Mouse (Mus musculus): ENCODE results near the gene Hoxb6.

The Hoxb6 gene

DNA sequence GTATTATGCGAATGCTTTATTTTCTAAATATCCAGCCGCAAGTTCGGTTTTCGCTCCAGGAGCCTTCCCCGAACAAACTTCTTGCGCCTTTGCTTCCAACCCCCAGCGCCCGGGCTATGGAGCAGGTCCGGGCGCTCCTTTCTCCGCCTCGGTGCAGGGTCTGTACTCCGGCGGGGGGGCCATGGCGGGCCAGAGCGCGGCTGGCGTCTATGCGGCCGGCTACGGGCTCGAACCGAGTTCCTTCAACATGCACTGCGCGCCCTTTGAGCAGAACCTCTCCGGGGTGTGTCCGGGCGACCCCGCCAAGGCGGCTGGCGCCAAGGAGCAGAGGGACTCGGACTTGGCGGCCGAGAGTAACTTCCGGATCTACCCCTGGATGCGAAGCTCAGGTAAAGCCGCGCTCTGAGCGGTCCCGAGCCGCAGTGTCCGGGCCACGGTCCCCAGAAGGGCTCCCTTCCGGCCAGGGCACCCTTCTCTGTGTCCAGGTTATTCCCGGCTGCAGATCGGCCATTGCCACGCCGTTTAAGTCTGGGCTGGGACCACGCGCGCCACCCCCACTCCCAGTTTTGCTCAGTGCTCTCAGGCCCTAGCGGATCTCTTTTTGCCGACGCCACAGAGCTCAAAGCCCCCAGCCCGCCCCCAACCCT lies 5.4 kb upstream of the Hoxb6 start:
- DNase-seq: no peak

DNA sequence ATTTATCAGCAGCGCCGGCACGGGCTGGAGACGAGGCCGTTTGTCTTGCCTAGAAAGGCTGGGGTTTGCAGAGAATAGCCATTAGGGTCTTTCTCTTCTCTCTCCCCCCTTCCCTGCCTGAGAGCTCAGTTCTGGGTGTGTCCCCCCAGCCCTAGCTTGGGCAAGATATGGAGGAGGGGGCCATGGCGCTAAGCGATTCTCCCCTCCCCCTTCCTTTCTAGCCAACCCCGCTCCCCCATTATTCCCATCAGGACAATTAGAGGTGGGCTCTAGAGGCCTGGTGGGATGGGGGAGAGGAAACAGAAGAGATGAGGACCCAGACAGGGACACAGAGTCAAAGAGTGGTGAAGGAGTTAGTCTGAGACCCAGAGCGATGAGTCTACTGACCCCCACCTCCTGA lies 4.9 kb upstream of the Hoxb6 start:
- DNase-seq: no peak

DNA sequence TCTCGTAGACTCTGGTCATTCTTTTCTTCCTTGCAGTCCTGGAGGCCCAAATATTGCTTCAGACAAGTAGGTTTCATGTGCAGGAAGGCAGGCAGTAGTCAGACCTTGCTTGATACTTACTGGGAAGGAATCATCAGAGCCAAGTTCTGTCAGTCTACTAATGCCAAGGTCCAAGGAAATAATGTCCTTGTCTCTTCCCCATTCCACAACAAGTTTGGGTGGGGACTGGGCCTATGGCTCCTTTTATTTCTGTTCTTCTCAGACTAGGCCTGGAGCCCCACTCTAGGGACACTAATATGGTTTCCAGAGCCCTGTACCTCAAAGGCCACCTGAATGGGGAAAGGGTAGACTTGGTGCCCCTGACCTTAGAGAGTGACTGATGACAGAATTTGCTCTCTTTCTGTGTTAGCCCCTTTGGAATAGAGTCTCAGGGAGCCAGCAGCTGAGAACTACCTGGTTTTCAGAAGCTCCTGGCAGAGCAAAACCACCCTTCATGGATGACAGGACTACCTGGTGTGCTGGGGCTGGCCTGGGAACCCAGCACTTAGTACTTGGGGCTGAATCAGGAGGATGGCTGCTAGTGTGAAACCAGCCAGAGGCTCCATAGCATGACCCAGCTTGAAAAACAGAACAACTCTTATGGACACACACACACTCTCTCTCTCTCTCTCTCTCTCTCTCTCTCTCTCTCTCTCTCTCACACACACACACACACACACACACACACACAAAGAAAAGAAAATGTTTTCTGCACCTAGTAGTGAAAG lies 3.6 kb upstream of the Hoxb6 start:
- no peak for DNase-seq

DNA sequence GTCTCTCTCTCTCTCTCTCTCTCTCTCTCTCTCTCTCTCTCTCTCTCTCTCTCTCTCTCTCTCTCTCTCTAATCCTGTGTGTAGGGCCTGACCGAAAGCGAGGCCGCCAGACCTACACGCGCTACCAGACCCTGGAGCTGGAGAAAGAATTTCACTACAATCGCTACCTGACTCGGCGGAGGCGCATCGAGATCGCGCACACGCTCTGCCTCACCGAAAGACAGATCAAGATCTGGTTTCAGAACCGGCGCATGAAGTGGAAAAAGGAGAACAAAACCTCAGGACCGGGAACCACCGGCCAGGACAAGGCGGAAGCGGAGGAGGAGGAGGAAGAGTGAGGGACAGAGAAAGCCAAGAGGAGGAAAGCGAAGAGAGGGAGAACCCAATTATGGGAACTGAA lies 3.0 kb upstream of the Hoxb6 start:
- DNase-seq: no peak

DNA sequence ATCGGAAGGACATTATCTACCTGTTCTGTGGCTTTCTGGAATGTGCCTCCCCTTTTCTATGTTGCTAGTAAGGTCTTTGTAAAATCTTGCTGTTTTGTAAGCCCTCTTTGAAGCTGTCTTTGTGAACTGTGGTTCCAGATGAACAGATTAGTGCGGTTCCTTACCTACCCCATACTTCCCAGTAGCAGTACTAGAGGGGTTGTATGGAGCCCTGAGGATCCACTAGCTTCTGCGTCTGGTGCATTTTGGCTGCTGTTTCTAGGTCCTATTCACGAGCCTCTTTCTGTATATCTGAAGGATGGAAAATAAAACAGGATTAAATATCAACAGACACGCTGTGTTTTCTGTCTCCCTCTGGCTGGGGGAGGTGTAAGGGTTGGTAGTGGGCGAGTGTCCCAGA lies 2.4 kb upstream of the Hoxb6 start:
- no peak for DNase-seq

DNA sequence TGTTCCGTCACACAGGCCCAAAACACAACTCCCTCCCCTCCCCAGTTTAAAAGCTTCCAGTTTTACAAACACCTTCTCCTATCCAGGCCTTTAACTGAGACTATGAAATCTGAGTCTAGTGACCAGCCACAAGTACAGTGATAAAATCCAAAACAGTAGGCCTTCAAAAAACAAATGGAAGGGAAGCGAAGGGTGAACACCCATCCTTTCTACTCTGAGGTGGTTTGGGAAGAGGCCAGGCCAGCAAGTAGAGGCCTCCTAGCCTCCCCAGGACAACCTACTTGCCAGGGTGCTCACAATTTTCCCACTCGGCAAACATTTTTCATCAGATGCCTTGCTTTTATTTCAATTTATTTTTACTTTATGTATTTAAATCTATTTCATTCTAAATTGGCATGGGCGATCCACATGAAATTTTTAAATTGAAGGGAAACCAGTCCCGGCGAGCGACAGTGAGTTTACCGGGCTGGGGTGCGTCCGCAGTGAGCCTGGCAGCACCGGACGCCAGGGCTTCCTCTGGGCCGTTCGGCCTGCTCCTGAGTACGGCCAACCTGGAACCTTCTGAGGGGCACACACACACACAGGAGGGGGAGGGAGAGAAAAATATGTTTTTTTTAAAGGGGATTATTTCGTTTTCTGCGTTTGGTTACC lies 1.4 kb upstream of the Hoxb6 start:
- no peak for DNase-seq

DNA sequence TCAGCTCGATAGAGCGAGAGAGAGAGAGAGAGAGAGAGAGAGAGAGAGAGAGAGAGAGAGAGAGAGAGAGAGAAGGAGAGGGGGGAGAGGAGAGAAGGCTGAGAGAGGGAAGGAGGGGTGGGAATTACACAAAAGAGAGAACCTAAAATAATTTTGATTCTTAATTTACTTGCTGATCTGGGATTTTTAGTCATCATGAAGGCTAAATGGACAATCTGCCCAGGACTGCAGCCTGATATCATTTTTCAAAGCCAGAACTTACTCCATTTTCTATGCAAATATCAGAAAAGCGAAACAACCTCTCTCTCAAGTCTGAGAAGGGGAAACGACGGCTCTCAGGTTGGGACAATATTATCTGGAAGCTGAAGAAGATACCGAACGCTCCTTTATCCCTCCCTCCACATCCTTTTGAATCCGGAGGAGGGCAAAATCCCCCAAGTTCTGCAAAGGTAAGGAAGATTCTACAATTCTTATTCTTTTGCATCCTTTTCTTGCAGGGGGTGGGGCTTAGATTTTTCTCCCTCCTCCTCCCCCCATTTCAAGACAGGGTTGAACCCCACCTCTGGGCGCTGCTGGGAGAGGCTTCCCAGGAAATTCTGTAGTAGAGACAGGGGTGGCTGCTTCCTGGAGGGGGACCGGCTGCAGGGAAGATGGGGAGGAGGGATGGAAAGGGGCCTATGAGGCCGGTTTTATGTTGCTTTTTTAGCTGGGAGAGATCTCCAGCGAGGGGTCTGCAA lies 457 bp downstream of the Hoxb6 start:
- DNase-seq: no peak

DNA sequence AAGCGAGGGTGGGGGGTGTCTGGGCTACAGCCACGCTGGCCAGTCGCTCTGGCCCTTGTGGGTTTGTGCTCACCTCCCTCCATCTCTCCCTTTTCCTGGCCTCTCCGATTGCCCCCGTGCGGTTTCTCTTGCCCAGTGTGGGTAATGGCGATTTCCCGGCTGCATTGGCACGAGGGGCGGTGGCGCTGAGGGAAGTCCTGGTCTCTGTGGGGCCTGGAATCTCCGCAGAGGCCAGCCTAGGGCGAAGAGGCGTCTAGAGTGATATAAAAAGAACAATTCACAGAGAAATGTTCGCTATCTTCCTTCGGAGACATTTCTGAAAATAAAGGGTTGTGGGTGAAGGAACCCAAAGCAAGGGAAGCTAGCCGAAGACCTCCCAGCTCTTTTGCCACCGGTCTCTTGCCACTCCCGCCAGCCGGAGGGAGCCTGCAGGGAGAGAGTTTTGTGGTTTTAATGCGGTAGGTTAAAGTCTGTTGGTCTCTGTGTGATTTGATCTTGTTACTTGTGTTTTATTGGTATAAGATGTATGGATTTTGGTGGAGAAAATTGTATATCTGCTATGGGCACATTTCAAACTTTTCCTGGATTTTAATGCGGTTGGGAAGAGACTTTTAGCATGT lies 1.1 kb downstream of the Hoxb6 start:
- no peak for DNase-seq

DNA sequence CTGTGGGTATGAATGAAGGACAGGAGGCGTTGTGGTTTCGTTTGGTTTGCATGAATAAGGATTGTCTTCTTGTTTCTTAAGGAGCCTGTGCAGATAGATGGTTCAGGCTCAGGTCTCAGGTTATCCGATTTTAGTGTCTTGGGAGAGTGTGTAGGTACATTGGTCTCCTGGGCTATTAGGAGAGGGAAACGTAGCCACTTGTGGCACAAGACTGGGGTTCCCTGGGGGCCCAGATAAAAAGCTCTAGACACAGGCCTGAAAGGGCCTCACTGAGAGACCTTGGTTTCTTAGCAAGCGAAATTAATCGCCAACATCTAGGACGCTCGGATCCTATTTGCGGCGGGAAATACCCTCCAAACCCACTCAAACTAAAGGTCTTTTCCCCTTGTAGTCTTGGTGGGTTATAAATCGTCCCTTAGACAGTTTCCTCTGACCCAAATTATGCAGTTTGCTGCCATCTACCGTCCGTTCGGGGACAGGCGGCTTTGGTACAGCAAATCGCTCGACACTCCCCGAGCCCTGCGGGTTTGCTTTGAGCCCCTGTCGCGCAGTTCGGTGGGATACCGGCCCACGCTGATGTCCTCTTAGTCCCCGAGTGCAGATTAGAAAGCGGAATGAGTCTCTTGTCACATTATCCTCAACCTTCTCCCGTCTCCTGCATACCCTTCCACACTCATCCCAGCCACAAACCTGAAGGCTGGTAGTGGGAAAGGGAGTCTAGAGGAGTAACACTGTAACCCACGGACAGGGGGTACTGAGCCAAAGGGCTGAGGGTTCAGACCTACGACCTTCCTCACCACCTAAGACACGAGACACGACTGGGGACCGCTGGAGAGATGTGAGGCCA lies 2.2 kb downstream of the Hoxb6 start:
- DNase-seq: peak; percentile 14

DNA sequence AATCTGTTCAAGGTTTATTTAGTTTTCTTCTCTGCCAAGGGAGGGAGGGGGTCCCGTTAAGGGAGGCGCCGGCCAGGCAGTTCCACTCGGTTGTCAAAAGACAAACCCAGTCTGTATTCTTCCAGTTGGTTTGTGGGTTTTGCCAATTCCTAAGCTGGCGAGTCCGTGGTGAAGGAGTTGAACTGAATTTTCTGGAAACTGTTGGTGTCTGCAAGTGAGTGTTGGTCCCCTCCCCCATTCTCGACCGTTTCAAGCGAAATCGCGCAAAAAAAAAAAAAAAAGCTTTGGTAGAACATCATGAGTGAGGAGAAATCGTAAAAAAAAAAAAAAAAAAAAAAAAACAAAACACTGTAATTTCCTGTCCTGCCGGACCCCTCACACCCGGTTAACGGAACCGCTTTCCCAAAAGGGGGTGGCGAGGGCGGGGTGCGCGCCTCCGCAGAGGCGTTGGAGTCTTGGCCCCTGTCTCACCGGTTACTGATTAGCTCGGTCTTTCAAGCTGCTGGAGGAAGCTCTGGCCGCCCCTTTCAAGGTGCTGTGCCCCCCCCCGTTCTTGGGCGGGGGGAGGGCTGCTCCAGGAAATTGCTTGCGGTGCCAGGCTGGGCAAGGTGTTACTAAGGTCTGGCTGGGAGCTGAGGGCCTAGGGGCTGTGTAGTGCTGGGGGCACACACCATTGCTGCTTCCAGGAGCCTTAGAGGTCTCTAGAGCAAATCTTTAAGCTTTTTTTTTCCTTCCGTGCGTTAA lies 3.0 kb downstream of the Hoxb6 start:
- DNase-seq: no peak

DNA sequence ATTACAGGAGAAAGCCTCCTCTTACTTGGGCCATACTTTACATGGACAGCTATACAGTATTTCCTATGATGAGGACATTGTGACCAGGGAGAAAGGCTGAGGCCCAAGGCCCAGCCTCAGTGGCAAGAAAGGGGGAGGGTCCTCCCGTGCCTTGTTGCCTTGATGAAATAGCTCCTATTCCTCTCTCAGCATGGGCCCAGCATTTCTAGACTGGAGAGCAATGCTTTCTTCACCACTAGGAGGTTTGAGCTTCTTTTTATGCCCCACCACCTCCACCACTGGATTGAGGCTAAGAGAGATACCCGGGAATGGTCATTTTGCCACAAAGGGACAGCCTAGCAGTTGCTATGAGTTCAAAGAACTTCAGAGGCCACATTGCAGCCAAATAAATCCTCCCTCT lies 4.7 kb downstream of the Hoxb6 start:
- DNase-seq: no peak

DNA sequence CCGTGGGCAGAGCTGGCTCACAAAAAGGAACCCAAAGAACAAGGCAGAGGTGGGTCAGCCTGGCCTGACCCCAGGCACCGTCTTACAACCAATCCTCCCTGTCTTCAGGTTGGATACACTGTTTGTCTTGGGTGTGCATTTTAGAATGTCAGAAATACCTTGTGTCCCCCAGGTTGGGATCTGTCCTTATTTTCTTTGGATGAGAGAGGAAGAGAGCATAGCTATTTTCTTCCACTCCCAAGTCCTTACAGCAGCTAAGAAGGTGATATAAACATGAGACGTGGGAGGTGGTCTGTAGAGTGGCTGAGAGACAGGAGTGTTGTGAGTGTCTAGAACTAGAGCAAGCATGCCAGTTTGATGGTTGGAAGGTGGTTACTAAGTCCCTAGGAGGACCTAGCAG lies 5.2 kb downstream of the Hoxb6 start:
- DNase-seq: no peak

DNA sequence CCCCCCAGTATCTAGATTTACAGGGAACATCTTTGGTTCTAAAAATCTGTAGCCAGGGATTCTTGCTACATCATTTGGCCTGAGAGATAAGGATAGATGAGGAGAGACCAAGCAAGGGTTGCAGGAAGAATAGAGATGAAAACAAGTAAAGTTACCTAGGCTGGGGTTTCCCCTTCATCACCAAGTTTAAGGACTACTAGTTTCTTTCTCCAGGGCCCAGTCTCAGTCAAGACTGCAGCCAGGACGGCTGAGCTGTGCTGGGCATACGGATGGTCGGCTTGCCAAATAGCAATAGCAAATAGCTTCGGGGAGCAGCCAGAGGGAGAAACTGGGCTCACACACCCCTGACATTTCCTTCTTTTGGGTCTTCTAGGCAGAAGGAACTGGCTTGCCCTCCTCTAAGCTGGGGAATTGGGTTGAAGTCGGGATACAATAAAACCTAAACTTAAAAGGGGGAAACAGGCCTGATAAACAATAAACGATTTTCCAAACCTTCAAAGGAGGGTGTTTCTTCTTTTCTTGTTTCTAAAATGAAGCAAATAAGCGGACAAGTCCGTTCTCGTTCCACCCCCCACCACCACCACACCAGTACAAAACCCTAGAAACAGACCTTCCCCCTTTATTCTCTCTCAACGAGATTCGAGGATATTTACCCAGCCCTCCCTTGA lies 5.8 kb downstream of the Hoxb6 start:
- DNase-seq: no peak

DNA sequence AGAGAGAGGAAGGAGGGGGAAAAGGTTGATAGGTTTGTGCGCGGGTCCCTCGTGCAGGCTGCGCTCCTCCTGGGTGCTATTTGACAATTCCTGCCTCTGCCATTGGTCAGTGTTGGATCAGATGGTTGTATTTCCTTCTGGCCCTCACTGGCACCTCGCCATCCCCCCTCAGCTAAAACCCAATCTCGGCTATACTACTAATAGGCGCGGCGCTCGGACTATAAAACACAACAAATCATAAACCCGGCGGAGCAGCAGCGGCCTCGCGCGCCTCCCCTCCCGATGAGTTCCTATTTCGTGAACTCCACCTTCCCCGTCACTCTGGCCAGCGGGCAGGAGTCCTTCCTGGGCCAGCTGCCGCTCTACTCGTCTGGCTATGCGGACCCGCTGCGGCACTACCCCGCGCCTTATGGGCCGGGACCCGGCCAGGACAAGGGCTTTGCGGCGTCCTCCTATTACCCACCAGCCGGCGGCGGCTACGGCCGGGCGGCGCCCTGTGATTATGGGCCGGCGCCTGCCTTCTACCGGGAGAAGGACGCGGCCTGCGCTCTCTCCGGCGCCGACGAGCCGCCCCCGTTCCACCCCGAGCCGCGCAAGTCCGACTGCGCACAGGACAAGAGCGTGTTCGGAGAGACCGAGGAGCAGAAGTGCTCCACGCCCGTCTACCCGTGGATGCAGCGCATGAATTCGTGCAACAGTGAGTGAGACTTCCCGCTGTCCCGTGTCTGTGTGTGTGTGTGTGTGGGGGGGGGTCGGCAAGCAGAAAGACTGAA lies 6.8 kb downstream of the Hoxb6 start:
- DNase-seq: no peak

DNA sequence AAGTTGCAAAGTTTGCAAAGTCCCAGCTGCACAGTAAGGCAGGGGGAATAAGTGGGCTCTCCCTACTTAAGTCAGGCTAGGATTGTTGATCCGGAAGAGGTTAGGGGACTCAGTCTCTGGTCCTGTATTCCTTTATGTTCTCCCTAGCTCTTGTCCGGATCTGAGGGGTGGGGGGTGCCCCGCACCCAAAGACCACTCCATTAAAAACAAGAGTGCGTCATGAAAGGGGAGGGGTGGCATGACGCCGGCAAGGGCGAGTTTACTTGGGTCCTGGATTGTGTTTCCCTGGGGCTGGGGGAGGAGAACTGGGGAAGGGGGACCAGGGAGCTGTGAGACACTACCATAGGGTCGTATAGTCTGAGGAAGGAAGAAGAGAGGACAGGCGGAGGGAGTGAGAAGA lies 7.5 kb downstream of the Hoxb6 start:
- no peak for DNase-seq

DNA sequence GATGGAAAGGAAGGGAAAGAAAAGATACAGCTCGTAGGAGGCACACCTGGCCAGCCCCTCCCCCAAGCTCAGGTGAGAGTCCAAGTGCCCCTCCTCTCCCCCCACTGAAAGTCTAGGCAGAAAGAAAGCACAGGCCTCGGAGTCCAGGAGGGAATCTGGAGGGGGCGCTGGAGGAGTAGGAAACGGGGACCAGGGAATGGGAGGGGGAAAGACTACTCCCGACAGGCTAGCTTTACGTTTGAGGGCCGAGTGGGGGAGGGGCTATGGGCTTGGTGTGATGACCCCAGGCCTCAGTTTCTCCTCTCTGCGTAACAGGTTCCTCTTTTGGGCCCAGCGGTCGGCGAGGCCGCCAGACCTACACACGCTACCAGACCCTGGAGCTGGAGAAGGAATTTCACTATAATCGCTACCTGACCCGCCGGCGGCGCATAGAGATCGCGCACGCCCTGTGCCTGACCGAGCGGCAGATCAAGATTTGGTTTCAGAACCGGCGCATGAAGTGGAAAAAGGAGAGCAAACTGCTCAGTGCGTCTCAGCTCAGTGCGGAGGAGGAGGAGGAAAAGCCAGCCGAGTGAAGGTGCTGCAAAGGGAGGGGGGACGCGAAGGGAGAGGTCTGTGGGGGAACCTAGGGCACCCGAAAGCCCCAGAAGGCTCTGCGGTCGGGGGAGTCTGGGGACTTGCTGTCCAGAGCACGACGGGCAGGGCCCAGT lies 8.2 kb downstream of the Hoxb6 start:
- no peak for DNase-seq

DNA sequence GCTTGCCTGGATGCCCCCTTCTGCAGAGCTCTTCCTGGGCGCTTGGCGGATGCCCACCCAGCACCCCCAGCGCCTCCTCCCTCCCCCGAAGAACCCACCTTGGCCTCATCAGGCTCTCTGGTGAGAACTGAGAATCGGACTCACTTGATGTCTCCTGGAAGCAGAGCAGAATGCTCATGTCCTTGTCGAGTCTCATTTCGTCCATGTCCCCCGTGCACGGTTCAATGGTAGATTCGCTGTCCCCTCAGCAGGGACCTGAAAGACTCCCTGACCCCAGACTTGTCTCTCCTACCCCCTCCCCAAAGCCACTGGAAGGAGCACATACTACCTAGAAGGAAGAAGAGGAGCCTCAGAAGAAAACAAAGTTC lies 8.8 kb downstream of the Hoxb6 start:
- no peak for DNase-seq

DNA sequence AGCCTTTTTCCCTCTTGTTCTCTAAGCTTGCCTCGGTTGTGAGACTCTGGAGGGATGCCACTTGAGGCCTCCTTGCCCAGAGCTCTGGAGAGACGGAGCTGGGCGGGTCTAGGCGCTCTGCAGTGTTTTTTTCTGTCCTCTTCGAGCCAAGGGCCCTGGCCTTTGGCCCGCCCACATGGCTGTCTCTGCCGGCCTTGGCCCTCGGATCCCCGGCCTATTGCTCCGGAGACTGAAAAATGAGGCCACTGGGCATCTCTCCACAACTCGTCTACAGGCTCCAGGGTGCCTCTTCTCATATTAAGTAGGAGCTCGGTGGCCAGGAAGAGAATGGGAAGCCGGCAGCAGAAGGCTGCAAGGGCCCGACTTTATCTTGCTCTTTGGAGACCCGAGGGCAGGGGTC lies 9.6 kb downstream of the Hoxb6 start:
- peak; percentile 46 for DNase-seq

DNA sequence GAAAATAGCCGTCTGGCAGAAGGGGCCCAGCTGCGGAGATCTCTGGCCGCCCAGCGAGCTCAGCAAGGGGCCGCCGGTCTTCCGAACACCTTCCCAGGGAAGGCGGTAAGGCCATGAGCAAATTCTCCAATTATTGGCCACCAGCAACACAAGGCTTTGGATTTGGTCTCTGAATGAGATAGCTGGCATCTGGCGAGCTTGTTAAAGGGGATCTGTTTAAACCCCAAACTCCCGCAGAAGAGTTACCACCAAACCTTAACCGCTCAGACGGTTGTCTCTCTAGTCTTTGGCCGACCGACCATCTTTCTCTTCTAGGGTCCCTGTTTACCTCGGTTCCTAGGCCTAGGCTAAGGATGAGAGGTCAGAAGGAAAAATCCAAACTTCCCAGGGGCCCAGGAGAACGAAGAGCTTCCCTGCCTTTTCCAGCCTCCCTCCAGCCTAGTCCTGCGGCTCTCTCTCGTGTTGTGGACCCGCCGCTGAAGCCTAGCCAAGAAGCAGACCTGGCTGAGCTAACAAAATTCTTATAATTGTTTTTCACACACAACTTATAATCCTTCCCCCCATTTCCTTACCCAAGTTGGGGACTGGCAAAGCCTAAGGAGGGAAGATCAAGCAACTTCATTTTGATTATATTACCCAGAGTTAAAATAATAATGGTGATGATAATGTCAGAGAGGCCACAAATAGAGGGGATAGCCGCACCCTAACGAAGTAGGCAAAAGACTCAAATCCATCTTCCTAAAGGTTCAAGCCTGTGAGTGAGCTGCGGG lies 10.3 kb downstream of the Hoxb6 start:
- no peak for DNase-seq
